Mouse (Mus musculus) heart, postnatal 25 days (tissue): ENCODE results near the gene Ptprk. TPM values are rescaled to one million over a fixed set of nuclear protein-coding genes. Genes with fewer than 3 reads are reported as not detected.

Experiments
- DNase-seq: peaks from one replicate; pipeline ENCODE4 v3.0.0; 2022; ENCODE audit warnings: low spot score
- intact Hi-C: fragments of 180-260 bp; cut with DNase I; formaldehyde crosslinking; loops from one replicate; pipeline ENCODE4 v1.15.1; 2025
- total RNA-seq, 2 experiments: library from RNA; stranded (reverse); gene quantifications; 2 replicates each; pipeline ENCODE4 v1.2.3; 2021

The Ptprk gene
- total RNA-seq, 2 experiments from 2014 or later, result 25.2 to 27.0 TPM

DNA sequence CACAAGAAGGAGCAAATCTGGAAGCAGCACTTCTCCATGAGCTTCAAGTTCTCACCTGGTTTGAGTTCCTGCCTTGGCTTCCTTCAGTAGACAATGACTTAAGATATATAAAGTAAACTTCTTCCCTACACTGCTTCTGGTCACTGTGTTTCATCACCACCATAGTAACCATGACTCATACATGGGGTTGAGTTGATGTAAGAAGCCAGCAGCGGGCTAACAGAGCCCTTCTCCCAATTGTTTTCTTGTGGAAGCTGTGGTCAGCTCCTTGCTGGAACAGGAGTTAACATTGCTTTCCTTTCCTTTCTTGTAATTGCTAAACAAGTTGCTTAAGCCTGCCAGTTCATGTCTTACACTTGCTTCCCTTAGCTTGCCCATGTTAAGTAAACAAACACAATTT lies 96.6 kb downstream of the Ptprk start:
- intact Hi-C loops, result no loop called here
- DNase-seq, result no peak

DNA sequence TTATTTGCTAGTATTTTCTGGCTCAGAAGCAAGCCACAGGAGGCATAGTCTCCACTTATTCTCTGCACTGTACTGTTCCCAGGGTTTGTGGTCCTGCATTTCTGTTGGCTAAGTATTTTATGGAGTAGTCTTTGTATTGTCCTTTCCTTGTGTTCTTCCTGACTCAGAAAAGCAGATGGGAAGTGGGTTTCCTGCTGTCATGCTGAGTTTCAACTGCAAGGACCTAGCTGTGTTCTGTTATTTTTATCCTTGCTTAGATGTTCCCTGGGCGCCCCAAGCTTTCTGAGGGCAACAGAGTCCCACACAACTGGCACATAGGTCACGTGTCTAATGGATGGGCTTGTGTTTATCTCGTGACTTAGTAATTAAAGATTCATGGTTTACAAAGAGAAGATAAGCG lies 104.3 kb downstream of the Ptprk start:
- no peak for DNase-seq
- intact Hi-C loops, result no loop called here

DNA sequence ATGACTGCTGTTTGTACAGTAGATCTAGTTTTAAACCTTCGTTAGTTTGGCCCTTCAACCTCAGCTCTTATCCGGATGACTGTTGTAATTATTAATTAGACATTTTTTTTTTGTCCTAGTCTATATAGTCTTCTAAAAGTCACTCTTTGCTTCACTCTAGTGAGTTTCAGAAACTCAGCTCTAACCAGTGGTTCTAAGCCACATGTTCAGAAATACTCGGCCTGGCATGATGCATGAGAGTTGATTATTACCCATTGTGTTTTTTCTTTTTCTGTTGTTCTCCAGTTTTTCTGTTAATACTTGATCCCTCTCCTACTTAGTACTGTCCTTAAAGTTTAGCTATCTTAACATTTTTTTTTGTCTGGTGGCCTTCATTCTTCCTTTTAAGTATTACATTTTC lies 107.5 kb downstream of the Ptprk start:
- intact Hi-C loops, result no loop called here
- DNase-seq, result no peak

GRCm38 (mm10) chr10:28184675-28185074 lies 110.1 kb downstream of the Ptprk start:
- intact Hi-C loops, result no loop called here

GRCm38 (mm10) chr10:28185326-28185725 lies 110.7 kb downstream of the Ptprk start:
- no peak for DNase-seq
- intact Hi-C loops, result no loop called here

More at GRCm38 (mm10) chr10:28184675-28185074, 110.1 kb downstream of the Ptprk start:
- DNase-seq, result no peak

DNA sequence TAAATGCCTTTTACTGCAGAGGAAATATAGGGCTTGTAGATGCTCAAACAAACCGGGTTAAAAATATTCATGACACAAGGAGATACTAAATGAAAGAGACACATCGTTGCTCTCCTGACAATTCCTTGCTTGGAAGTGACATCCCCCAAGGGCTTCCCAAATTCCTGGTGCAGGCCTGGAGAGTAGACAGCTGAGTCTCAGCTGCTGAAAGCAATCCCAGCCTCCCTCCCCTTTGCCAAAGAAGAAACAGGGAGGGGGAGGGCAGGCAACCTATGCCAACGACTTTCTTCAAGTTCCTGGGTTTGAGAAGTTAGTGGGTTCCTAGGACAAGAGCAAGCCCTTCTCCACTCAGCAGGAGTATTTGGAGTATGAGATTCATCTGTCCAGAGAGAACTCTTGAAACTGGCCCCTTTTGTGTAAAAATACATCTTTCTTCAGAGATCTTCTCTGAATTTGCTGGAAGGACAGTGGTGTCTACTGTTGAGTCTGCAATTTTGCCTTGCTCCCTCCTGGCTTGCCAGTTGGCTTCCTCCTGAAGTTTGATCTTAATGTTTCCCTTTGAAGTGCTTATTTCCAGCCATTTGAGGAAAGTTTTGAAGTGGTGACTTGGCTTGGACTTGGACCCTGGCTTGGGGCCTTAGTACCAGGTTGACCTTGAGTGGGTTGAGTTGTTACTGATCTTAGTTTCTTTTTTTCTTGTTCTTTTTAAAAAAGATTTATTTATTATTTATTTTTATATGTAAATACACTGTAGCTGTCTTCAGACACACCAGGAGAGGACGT lies 111.6 kb downstream of the Ptprk start:
- no peak for DNase-seq
- intact Hi-C loops, result no loop called here

DNA sequence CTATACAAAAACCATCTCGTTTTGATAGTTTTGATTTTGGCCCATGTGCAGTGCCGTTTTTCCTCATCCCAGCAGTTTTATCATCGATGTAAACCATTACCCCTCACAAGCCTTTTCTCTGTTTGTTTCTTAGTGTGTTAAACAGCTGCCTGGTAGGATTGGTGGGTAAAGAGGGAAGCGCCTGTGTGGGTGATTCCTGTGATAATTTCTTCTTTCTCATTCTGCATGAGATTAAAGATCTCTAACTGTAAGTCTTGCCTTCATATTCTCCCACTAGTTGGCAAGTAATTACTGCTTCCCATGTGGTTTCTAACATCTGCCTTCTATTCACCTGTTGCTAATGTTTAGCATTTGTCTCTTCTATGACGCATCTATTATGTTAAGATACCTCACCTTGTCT lies 116.8 kb downstream of the Ptprk start:
- no peak for DNase-seq
- intact Hi-C loops, result no loop called here

GRCm38 (mm10) chr10:28193630-28194029 lies 119.0 kb downstream of the Ptprk start:
- intact Hi-C loops, result no loop called here
- DNase-seq, result no peak

- no peak for DNase-seq
- intact Hi-C loops, result no loop called here
Measured at GRCm38 (mm10) chr10:28200609-28201008, 126.0 kb downstream of the Ptprk start.

- intact Hi-C loops, result no loop called here
- DNase-seq, result no peak
Measured at GRCm38 (mm10) chr10:28209394-28209793, 134.8 kb downstream of the Ptprk start.

- no peak for DNase-seq
- intact Hi-C loops, result no loop called here
Measured at GRCm38 (mm10) chr10:28212083-28212482, 137.5 kb downstream of the Ptprk start.

- DNase-seq, result no peak
Measured at GRCm38 (mm10) chr10:28215153-28215552, 140.5 kb downstream of the Ptprk start.

DNA sequence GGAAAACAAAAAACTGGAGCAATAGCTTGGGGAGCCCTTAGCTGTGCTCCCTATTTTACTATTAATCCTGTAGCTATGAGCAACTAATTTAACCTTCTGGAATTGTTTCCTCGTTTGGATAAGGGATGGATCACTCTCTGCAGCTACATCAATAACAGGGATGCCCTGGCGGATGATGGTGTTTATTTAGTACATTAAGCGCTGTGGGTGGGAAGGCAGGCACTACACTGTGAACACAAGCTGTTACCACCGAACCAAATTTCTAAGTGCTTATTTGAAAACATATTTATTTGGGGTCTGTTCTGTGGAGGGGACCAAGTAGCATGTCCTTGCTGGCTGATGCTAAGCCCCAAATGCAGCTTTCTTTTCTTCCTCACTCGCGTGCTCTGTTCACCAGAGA lies 149.0 kb downstream of the Ptprk start:
- no peak for DNase-seq
- intact Hi-C loops, result no loop called here

More at GRCm38 (mm10) chr10:28215153-28215552, 140.5 kb downstream of the Ptprk start:
- intact Hi-C loops, result no loop called here

GRCm38 (mm10) chr10:28224376-28224775 lies 149.8 kb downstream of the Ptprk start:
- intact Hi-C loops, result no loop called here
- no peak for DNase-seq

- DNase-seq, result no peak
- intact Hi-C loops, result no loop called here
Measured at GRCm38 (mm10) chr10:28225536-28226075, 151.0 kb downstream of the Ptprk start.

DNA sequence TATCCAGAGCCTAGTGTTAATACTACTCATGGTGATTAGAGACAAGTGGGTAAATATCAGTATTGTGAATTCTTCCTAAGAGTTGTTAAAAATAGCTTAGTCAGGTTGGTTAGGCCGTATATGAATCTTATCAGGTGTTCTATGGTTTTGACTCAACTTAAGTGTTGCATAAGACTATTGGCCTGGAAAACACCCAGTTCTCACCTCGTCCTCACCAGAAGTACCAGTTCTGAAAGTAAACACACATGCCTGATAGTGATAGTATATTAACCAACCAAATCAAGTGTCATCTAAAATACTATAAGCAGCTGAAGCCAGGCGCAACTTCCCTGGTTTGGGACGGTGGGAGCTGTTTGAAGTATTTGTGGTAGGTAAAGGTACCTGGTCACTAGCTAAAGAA lies 153.1 kb downstream of the Ptprk start:
- no peak for DNase-seq
- intact Hi-C loops, result no loop called here

DNA sequence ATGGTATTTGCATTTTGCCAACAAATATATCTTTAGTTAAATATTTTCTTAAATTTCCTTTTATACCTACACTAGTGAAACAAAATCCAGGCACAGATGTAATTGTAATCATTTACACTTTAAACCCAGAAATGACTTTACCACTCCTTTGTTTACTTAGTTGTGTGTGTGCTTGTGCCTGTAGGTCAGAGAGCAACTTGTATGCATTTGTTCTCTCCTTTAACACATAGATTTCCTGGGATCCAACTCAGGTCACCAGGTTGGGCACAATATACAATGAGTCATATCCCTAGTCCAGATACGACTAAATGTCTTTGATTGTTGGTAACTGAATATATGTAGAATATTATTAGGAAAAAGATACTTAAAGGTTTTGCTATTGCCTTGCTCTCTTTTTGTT lies 153.6 kb downstream of the Ptprk start:
- intact Hi-C loops, result no loop called here
- DNase-seq, result no peak

DNA sequence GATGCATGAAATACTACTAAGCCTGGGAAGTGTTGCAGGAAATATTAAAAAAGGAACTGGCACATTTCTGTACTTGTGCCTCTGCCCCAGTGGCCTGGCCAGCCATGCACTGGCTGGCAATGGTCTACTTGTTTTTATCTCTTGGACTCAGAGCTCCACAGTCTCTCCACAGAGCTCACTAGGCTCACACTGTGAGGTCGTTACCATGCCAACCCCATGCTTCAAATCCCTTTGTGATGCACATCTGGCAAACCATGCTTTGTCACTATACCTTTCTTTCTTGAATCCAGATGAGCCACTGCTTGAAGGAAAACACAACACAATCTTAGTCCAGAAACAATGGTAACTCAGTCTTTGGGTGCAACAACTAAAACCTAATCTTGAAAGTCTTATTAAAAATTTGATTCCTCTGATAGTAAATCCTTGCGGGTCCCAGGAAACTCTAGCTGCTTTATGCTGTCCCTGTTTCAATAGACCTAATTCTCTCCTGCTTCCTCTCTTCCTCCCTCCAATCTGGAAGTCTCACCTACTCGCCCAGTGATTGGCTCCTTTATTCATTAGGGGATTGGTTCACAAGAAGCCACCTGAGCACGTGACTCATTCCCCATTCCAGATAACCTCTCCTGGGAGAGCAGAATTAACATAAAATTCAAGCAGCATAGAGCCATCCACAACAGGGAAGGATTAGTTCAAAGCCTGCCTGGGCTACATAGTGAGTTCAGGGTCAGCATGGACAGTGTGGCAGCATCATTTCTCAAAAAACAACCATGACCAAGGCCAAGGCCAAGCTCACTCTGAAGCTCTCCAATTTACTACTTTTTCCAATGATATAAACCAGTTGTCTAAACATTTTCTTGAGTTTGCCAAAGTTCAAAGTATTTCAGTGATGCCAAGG lies 157.9 kb downstream of the Ptprk start:
- no peak for DNase-seq
- intact Hi-C loops, result no loop called here

DNA sequence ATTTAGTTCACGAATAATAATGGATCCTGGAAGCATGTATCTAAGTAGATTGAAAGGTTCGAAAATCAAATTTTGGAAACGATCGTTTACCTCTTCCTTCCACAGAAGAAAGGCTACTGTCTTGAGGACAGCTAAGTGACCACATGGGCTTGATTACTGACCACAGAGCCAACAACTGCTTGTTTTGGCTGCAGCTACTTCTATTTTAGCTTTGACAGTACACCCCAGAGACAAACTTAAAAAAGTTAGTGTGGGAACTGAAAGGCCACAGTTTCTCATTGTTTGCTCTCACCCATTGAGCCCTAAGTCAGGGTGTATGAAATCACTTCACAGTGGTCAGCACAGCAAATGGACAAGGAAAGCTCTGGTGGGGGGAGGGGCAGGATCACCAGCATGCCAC lies 174.4 kb downstream of the Ptprk start:
- intact Hi-C loops, result no loop called here
- no peak for DNase-seq

DNA sequence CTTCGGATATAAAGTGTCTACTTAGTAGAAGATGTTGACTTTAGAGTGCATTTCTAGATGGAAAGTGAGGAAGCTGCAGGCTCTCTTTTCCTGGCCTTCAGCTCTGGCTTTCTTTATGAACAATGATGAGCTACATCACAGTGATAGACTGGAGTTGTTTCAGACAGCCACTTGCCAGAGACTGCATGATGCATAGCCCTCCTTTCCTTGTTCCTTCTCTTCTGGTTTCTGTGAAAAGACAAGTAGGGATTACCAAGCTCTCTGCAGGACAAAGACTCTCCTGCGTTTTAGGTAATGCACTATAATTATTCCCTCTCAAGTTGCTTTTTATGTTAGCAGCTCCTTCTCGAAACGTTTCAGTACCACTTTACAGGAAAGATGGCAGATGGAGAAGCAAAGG lies 176.8 kb downstream of the Ptprk start:
- intact Hi-C loops, result no loop called here
- DNase-seq, result no peak

- intact Hi-C loops, result no loop called here
- no peak for DNase-seq
Measured at GRCm38 (mm10) chr10:28260651-28261050, 186.0 kb downstream of the Ptprk start.
